Mouse (Mus musculus): ENCODE results near the gene Il2rb. TPM values are rescaled to one million over a fixed set of nuclear protein-coding genes. Genes with fewer than 3 reads are reported as not detected.

The Il2rb gene
- polyA plus RNA-seq (2012; rRNA removed): 63.5 and 84.1 TPM in 2 replicates

DNA sequence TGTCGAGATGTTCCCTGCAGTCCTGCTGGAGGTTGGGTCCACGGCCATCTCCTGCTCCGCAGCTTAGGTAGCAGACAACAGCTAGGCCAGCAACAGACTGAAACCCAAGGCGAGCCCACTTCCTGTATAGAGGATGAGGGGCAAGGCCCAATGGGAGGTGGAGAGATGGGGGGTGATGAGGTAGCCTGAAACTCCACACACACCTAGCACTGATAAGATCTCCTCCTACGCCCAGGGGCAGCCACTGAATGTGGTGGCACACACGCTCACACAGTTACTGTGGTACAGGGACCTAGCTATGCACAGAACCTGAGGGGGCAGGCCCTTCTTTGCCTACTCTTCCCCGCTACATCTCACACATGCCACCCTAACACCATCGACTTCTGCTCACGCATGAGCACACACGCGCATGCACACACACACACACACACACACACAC lies at the start of gene Il2rb:
Gene Il2rb (minus strand): TSS at position 304 of the 439 bp plus-strand sequence.
- Histone ChIP-seq H3K4me3 (ENCODE audit: extremely low read depth, insufficient read depth, insufficient read length) (peak within 1 kb of the TSS; percentile 55), H3K27me3 (ENCODE audit: control insufficient read depth, insufficient read depth, low read length) (no peaks in the 10 kb centered on the region), H3K36me3 (ENCODE audit: control insufficient read depth, insufficient read depth, low read length) (no peaks in the 10 kb centered on the region), H3K27ac (ENCODE audit: insufficient read depth, low read length) (peak within 1 kb of the TSS; percentile 82), H3K4me1 (ENCODE audit: control insufficient read depth, insufficient read depth, insufficient read length) (peaks cover 4% of the 10 kb centered on the region; the same call in 1 of the 2 replicates)
- 59% methylated on average over 11 of the region's 11 CpGs for WGBS
- DNase-seq (ENCODE audit: low read depth in 1 of 2, low spot score in 2 of 2): peak; percentile 14 to 49
- TF ChIP-seq POLR2A (IDR thresholded peaks at IDR 0.05; ENCODE audit: low read depth, low read length): peak; percentile 19; the same call in 1 of the 2 replicates
- TF ChIP-seq CTCF (IDR thresholded peaks at IDR 0.05; ENCODE audit: extremely low read depth, insufficient read depth, insufficient read length, insufficient replicate concordance): no peak

DNA sequence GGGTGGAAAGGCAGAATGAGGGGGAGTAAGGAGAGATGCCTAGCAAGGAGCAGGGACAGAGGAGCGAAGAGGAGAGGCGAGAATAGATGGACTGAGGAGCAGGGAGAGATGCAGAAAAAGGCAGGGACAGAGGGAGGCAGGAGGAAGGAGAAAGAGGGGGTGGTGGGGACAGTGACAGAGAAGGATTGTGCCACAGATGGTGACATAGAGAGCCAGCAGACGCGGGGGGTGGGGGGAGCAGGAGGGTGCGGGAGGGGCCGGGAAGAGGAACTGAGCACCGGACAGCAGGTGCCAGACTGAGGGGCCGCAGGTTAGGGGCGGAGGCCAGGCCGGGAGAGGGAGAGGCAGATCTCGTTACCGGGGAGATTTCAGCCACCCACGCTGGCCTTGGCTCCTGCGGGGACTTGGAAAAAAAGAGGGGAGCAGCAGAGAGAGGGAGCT lies 49.5 kb upstream of the Il2rb start, which contains the start of gene Sstr3:
Gene Sstr3 (minus strand): TSS at position 125 of the 441 bp plus-strand sequence.
- no peak for DNase-seq (ENCODE audit: low read depth in 1 of 2, low spot score in 2 of 2)
- no peak within 1 kb of the TSS for H3K27ac ChIP-seq (ENCODE audit: insufficient read depth, low read length)
- H3K4me1 ChIP-seq (ENCODE audit: control insufficient read depth, insufficient read depth, insufficient read length): 0 out of 2 replicates have a peak, but pooled peaks cover 5% of the 10 kb centered on the region
- TF ChIP-seq POLR2A (IDR thresholded peaks at IDR 0.05; ENCODE audit: low read depth, low read length) (no peak), CTCF (IDR thresholded peaks at IDR 0.05; ENCODE audit: extremely low read depth, insufficient read depth, insufficient read length, insufficient replicate concordance) (no peak)
- H3K36me3 ChIP-seq (ENCODE audit: control insufficient read depth, insufficient read depth, low read length): no peaks in the 10 kb centered on the region
- H3K27me3 ChIP-seq (ENCODE audit: control insufficient read depth, insufficient read depth, low read length): no peaks in the 10 kb centered on the region
- H3K4me3 ChIP-seq (ENCODE audit: extremely low read depth, insufficient read depth, insufficient read length): no peak within 1 kb of the TSS
- 14% methylated on average over 13 of the region's 14 CpGs for WGBS

DNA sequence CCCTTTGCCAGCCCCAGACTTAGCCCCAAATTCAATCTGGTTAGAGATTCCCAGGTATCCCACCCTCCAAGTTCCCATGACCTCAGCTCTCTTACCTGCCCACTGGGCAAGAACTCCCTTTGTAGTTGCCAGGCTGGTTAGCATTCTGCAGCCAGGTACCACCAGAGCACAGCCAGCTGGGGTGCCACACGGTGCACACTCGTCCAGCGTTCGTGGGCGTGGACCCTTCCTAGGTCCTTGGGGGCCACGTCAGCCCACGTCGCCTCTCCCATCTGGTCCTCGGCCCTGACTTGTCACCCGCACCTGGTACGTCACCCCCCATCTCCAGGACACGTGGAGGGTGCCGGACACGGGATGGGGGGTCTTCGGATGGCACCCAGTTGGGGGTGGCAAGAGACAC lies 49.0 kb upstream of the Il2rb start:
- Histone ChIP-seq H3K27ac (ENCODE audit: insufficient read depth, low read length) (no peak overlapping the region), H3K36me3 (ENCODE audit: control insufficient read depth, insufficient read depth, low read length) (no peaks in the 10 kb centered on the region), H3K4me3 (ENCODE audit: extremely low read depth, insufficient read depth, insufficient read length) (no peak overlapping the region), H3K27me3 (ENCODE audit: control insufficient read depth, insufficient read depth, low read length) (no peaks in the 10 kb centered on the region), H3K4me1 (ENCODE audit: control insufficient read depth, insufficient read depth, insufficient read length) (0 out of 2 replicates have a peak, but pooled peaks cover 5% of the 10 kb centered on the region)
- no peak for DNase-seq (ENCODE audit: low read depth in 1 of 2, low spot score in 2 of 2)
- no peak for TF ChIP-seq CTCF (IDR thresholded peaks at IDR 0.05; ENCODE audit: extremely low read depth, insufficient read depth, insufficient read length, insufficient replicate concordance)
- no peak for TF ChIP-seq POLR2A (IDR thresholded peaks at IDR 0.05; ENCODE audit: low read depth, low read length)
- WGBS: 86% methylated on average over 15 of the region's 15 CpGs

DNA sequence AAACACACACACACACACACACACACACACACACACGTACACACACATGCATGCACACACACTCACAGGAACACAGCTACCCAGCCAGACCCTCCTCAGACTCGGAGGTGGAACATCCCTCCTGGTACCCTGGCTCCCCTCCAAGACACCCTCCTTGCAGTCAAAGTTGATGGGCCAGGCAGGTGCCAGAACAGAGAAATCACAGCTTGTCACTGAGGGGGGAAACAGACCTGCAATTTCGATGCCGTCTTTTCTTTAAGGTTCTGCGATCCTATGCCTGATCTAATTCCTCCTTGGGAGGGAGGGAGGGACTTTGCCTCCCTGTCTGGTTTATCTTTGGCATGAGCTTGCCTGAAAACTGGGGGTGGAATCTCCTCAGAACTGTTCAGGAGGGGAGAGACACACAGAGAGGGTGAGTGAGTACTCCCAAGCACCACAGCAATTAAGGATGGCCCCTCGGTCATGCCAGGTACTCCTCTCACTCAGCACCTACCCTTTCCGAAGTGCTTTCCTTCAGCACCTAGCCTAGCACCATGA lies 47.8 kb upstream of the Il2rb start:
- WGBS: 82% methylated on average over 7 of the region's 7 CpGs
- H3K27me3 ChIP-seq (ENCODE audit: control insufficient read depth, insufficient read depth, low read length): no peaks in the 10 kb centered on the region
- H3K4me1 ChIP-seq (ENCODE audit: control insufficient read depth, insufficient read depth, insufficient read length): 0 out of 2 replicates have a peak, but pooled peaks cover 3% of the 10 kb centered on the region
- TF ChIP-seq CTCF (IDR thresholded peaks at IDR 0.05; ENCODE audit: extremely low read depth, insufficient read depth, insufficient read length, insufficient replicate concordance) (no peak), POLR2A (IDR thresholded peaks at IDR 0.05; ENCODE audit: low read depth, low read length) (no peak)
- no peak overlapping the region for H3K27ac ChIP-seq (ENCODE audit: insufficient read depth, low read length)
- no peak for DNase-seq (ENCODE audit: low read depth in 1 of 2, low spot score in 2 of 2)
- no peaks in the 10 kb centered on the region for H3K36me3 ChIP-seq (ENCODE audit: control insufficient read depth, insufficient read depth, low read length)
- no peak overlapping the region for H3K4me3 ChIP-seq (ENCODE audit: extremely low read depth, insufficient read depth, insufficient read length)

DNA sequence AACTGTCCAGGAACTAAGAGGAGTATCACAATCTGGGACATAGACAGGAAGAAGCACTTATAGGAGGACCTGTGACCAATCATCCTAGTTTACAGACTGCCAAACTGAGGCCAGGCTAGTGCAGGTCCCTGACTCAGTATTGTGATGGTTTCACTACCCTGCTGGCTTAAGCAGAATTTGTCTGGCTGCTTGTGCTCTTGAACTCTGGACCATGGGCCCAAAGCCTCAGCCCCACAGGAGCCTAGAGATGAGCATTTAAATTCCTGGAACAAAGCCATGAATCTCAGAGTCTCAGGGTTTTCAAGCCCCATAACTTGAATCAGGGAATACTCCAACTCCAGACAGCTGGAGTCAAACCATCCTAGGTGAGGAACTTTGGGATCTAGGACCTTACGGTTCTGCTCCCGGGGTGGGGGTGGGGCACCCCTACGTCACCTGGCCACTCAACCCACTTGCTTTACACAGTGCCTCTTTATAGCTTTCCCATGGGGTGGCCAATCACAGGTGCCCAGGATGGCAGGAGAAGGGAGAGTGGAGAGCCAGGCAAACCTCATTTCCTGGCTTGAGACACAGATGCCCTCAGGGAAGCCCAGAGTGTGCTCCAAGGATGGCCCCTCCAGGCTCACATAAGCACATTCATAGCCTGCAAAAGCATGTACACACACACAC lies 47.2 kb upstream of the Il2rb start:
- Histone ChIP-seq H3K27me3 (ENCODE audit: control insufficient read depth, insufficient read depth, low read length) (no peaks in the 10 kb centered on the region), H3K27ac (ENCODE audit: insufficient read depth, low read length) (no peak overlapping the region), H3K36me3 (ENCODE audit: control insufficient read depth, insufficient read depth, low read length) (no peaks in the 10 kb centered on the region), H3K4me3 (ENCODE audit: extremely low read depth, insufficient read depth, insufficient read length) (no peak overlapping the region), H3K4me1 (ENCODE audit: control insufficient read depth, insufficient read depth, insufficient read length) (no peaks in the 10 kb centered on the region)
- WGBS: 92% methylated on average over 3 of the region's 3 CpGs
- no peak for DNase-seq (ENCODE audit: low read depth in 1 of 2, low spot score in 2 of 2)
- no peak for TF ChIP-seq POLR2A (IDR thresholded peaks at IDR 0.05; ENCODE audit: low read depth, low read length)
- no peak for TF ChIP-seq CTCF (IDR thresholded peaks at IDR 0.05; ENCODE audit: extremely low read depth, insufficient read depth, insufficient read length, insufficient replicate concordance)

DNA sequence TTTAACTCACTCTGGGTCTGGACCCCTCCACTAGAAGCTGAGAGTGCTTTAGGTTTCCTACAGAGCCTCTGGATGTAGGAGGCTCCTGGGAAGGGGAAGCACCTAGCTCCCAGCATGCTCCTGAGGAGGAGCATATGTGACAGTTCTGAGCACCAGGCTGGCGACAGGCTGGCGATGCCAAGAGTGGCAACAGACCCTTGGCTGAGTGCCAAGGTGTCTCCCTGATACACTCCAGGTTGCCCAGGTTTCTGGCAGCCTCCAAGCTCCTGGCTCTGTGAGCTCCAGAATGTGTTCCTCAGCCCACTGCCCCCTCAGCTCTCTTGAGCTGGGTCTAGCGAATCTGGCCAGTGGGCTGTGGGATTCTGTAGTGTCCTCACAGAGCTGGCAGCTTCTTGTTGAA lies 46.5 kb upstream of the Il2rb start:
- no peaks in the 10 kb centered on the region for H3K4me1 ChIP-seq (ENCODE audit: control insufficient read depth, insufficient read depth, insufficient read length)
- TF ChIP-seq POLR2A (IDR thresholded peaks at IDR 0.05; ENCODE audit: low read depth, low read length): no peak
- TF ChIP-seq CTCF (IDR thresholded peaks at IDR 0.05; ENCODE audit: extremely low read depth, insufficient read depth, insufficient read length, insufficient replicate concordance): no peak
- H3K4me3 ChIP-seq (ENCODE audit: extremely low read depth, insufficient read depth, insufficient read length): no peak overlapping the region
- 68% methylated on average over 3 of the region's 3 CpGs for WGBS
- H3K27ac ChIP-seq (ENCODE audit: insufficient read depth, low read length): no peak overlapping the region
- no peaks in the 10 kb centered on the region for H3K27me3 ChIP-seq (ENCODE audit: control insufficient read depth, insufficient read depth, low read length)
- H3K36me3 ChIP-seq (ENCODE audit: control insufficient read depth, insufficient read depth, low read length): no peaks in the 10 kb centered on the region
- no peak for DNase-seq (ENCODE audit: low read depth in 1 of 2, low spot score in 2 of 2)

DNA sequence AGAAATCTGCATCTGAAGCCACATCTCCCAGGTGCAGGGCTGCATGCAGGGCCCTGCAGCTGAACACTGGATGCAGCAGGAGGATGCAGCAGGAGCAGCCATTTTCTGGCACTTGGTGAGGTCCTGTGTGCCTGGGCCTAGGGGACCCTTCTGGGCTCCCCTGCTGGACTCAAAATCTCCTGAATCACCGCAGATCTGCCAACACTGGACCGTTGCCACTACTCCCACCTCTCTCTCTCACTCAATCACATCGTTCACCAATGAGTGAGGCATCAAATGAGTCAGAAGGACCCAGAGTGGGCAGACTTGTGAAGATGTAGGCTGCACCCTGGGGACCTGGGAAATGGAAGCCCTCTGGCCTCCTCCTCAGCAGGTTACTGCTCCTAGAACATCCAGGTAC lies 46.0 kb upstream of the Il2rb start:
- no peaks in the 10 kb centered on the region for H3K27me3 ChIP-seq (ENCODE audit: control insufficient read depth, insufficient read depth, low read length)
- TF ChIP-seq CTCF (IDR thresholded peaks at IDR 0.05; ENCODE audit: extremely low read depth, insufficient read depth, insufficient read length, insufficient replicate concordance) (no peak), POLR2A (IDR thresholded peaks at IDR 0.05; ENCODE audit: low read depth, low read length) (no peak)
- H3K27ac ChIP-seq (ENCODE audit: insufficient read depth, low read length): no peak overlapping the region
- WGBS: 86% methylated on average over 3 of the region's 3 CpGs
- no peaks in the 10 kb centered on the region for H3K36me3 ChIP-seq (ENCODE audit: control insufficient read depth, insufficient read depth, low read length)
- DNase-seq (ENCODE audit: low read depth in 1 of 2, low spot score in 2 of 2): no peak
- H3K4me3 ChIP-seq (ENCODE audit: extremely low read depth, insufficient read depth, insufficient read length): no peak overlapping the region
- H3K4me1 ChIP-seq (ENCODE audit: control insufficient read depth, insufficient read depth, insufficient read length): no peaks in the 10 kb centered on the region
